Mouse (Mus musculus): ENCODE results near the gene D17H6S53E.
A peak's percentile ranks its signal among the peaks of the same experiment; 100 is the strongest.

The D17H6S53E gene

DNA sequence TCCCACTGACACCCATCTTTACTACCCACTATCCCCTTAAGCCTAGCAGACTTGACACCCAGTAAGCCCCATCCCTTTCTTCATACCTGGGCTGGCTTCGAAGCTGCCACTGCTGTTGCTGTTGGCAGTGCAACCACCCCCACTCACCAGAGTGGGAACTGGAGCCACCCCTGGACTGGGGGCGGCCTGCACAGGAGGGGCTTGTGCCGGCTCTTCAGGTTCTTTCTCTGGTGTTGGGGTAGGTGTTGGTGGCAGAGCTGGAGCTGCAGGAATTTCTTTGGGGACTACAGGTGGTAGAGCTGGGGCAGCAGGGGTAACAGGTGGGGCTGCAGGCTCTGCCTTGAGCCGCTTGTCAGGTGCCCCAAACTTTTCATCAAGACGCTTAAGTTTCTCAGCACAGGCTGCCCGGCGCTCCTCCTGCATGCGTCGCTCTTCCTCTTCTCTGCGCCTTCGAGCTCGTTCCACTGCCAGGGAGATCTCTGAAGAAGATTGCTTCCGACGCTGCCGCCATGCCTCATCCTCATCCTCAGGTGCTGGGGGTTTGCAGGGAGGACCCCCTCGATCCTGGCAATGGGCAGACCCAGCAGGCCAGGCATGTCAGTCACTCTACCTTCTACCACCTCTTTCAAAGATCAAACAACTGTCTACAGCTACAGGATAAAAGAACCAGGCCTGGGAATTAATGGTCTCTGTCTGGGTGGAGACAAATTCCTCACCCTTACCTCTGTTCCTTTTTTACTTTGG, 32.8 kb downstream of the D17H6S53E start:
- DNase-seq (ENCODE audit: low spot score in 2 of 2) = peak in 1 of 2 experiments; percentile 60

DNA sequence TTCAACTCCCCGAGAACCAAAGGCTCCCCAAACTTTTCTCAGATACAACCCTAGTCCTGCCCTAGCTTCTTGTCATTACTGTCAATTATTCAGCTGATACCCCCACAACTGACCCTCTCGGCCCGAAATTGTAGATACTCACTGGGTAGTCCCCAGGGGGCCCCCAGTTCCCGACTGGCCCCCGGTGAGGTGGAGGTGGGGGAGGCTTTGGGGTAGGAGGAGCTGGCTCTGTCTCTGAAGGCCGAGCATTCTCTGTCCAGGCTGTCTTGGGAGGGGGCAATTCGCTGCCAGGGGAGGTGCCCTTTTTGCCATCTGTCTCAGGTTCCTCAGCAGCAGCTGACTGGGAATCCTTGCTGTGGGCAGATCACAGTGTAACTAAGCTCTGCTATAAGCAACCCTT, 33.5 kb downstream of the D17H6S53E start:
- no peak for DNase-seq (ENCODE audit: low spot score in 2 of 2)

DNA sequence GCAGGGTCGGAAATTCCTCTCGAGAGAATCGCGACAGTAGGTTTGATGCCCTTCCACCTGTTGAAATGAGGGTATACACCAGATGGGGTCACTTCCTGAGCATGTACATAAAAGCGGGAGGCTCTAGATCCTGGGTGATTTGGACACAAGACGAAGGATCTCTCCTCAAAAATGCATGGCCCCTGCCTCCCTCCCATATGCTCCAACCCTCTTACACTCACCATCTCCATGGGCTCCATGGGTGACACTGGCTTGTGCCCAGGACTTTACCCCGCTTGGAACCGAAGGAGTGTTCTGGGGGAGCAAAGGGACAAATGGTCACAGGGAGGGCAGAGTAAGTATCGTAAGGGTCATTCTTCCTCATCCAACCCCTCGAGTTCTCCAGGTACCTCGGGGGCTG, 35.2 kb downstream of the D17H6S53E start:
- DNase-seq (ENCODE audit: low spot score in 2 of 2) = no peak

DNA sequence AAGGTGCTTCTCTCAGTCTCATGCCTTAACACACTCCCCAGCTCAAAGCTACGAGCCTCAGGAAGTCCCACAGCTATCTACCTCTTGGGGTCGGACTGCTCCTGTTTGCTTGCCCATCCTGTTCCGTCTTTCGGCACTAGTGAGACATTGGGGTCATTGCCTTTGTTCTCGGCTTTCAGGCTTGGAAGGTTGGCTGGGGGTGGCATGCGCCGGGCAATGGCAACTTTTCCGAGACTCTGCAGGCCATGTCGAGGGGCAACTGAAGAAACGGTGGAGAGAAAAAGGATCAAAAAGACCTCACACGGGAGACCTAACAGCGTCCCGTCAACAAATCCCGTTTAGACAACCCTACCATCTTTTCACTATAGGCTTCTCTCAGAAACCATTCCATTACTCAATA, 35.9 kb downstream of the D17H6S53E start:
- no peak for DNase-seq (ENCODE audit: low spot score in 2 of 2)

DNA sequence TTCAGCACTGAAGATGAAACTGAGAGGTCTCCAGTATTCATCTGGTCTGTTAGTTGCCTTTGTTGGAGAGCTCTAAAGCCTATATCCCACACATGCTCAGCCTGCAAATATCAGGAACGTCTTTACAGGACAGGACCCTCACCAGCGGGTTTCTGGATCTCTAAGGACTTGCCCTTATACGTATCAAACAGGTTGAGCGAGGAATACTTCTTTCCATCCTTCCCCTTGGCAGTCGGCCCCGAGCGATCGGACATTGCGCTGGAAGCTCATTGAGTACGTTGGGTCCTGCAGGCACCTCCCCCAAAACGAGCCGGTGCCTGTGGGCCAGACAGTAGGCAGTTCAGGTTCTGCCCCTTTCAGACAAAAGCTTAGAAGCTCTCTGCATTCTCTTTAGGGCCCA, 36.6 kb downstream of the D17H6S53E start:
- no peak for DNase-seq (ENCODE audit: low spot score in 2 of 2)

DNA sequence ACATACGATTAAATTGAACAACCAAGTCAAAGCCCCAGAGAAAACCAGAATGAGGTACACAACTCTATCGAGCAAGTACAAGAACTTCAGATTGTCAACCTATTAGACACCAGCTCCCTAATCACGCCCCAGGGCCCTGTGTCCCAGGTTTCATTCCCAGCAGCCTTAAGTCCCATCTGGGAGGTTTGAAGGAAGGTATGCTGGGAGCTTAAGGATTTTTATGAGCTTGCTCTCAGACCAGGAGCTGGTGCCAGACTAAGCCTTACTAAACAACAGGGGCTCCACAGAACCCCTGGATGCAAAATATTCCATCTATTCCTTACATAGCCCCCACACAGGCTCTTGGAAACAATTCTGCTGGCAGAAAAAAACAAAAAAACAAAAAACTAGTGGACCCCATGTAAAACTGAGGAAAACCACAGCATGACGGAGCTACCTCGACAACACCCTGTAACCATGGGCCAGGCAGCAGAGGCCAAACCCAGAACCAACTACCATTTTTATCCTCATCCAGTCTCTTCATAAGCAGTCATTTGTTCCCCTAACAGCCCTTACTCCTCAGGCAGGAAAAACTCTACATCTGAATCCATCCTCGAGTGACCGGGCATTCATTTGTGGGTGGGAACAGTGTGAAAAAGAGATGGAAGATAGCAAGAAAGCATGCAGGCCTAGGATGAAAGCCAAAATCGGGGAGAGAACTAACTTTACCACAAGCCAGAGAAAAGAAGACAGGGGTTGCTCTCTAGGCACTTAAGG, 37.3 kb downstream of the D17H6S53E start:
- no peak for DNase-seq (ENCODE audit: low spot score in 2 of 2)

DNA sequence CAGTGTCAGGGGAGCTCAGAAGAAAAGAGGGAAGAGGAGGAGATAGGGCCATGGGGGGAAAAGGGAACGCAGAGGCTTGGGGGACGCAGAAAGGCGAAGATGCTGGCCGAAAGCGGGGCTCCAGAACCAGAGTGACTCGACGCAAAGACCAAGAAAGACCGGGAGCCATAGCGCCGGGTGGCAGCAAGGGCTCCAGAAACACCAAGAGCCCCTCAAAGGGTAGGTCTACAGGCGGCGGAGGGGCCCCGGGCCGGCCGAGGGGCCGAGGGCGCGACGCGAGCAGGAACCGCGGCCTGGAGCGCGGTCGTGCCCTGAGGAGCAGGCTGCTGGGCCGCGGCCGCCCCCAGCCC, 38.0 kb downstream of the D17H6S53E start:
- DNase-seq (ENCODE audit: low spot score in 2 of 2) = peak in 1 of 2 experiments; percentile 76

DNA sequence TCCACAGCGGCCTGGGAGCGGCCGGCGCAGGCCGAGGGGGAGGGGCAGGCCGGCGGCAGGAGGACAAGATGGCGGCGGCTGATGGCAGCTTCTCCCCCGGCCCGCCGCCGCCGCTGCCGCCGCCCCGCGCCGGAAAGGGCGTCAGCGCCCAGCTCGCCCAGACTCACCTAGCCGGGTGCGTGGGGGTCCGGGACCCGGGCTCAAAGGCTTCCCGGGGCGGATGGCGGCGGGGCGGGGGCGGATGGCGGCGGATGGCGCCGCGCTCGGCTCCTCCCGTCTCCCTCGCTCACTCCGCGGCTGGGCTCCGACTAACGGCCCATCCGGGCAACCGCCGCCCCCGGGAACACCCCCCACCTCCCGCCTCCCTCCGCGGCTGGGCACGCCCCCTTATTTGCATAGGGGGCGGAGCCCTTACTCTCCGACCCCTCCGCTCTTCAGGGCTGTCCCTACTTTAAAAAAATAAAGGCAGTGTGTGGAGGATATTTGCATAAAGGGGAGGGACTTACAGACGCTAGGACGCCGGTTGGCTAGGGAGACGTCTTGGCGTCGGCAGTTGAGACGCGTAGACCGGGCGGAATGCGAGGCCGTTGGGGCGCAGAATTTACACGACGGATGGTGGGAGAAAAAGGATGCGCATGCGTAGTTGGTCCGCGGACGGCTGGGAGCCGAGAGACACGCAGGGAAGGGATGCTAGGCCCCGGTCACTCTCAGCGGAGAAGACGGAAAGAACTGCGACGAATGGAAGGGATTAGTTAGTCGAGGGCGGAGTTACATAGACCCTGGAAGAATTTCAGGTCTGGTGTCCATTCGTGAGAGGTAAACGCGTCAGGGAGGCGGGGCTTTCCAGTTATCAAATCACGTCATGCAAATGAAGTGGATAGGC, 38.6 kb downstream of the D17H6S53E start, which contains the start of gene Prrc2a:
Gene Prrc2a, minus strand, starts transcription at position 330 of the 883 bp plus-strand sequence.
- DNase-seq (ENCODE audit: low spot score in 2 of 2) = peak; percentile 95 to 97

DNA sequence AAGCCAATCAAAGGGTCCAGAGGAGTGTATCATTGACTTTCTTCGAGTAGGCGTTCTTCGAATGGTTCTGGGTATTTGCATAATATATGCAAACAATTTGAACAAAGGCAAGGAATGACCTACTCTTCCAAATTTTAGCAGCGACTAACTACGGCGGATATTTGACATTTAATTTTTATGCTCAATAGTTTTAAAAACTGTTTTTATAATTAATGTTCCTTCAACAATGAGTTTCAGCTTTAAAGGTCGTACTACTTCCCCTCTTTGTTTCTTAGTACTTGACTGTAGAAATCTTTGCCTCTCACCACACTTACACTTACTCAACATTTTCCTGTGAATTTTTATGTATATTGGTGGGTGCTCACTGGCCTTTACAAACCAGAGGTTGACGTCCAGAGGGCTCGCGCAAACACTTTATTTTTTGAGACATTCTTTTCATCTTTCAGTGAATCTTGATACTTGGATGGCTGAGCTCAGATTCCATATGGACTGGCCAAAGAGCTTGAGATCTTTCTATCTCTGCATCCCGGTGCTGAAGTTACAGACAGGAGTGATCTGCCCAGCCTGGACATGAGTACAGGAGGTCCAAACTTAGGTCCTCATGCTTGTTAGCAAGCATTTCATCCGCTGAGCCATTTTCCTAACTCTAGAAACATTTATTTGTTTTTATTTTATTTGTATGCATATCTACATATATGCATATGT, 39.4 kb downstream of the D17H6S53E start:
- no peak for DNase-seq (ENCODE audit: low spot score in 2 of 2)

DNA sequence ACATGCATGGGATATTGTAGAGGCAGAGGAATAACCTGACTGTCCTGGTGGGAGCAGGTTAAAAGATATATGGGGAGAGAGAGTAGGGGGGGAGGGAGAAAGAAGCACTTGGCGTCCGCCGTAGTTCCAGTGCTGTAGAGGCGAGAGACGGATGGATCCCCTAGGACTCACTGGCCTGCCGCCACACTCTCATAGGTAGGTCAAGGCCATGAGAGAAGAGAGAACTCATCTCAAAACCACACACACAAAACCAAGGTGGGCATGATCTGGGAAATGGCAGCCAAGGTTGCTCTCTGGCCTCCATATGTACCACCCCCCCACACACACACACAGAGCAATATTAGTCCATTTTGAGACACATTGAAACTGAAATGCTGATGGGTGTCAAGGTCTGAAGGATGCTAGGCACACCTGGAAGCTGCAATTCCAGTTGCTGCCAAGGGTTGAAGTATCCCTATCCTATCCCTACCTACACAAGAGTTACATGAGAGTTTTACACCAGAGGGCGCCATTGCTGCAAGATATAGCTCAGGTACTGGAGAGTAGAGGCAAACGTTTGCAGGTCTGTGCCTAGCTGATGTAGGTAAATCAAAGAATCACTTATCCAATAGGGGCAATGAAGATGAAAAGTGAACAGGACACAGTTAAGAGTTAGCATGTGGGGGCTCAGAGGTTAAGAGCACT, 40.3 kb downstream of the D17H6S53E start:
- DNase-seq (ENCODE audit: low spot score in 2 of 2) = peak; percentile 71 to 83

DNA sequence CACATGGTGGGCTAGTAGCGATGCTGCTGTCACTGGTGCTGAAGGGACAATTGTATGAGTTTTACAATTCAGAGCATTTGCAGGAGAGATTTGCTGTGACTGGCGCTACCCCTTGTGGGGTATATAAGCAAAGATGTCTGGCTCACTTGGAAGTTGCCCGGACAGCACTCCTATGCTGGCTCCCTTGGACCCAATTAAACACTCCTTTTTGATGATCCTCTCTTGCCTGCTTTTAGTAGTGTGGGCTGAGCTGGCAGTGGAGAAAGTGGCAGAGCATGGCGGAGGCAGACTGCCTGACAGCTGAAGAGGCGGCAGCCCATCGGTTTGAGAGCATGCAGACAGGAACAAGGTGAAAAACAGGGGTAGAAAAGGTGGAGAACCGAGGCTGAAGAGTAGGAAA, 41.6 kb downstream of the D17H6S53E start:
- no peak for DNase-seq (ENCODE audit: low spot score in 2 of 2)

DNA sequence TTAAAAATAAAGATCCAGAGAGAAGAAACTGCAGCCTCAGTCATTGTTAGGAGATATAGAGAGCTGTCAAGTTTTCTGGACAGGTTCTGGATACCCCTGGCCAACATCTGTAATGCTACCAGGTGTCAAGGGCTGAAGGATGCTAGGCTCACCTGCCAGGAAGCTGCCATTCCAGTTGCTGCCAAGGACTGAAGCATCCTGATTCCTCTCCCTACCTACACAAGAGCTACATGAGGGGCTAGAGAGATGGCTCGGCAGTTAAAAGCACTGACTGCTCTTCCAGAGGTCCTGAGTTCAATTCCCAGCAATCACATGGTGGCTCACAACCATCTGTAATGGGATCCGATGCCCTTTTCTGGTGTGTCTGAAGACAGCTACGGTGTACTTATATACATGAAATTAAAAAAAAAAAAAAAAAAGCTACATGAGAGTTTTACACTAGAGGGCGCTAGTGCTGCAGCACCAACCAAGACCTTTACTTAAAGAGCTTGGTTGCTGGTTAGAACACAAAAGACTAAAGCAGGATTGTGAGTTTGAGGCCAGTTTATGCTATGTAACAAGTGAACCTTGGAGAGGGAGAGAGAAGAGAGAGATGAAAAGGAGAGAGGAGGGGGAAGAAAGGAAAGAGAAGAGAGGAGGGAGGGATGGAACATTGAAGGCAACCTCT, 42.5 kb downstream of the D17H6S53E start:
- no peak for DNase-seq (ENCODE audit: low spot score in 2 of 2)

DNA sequence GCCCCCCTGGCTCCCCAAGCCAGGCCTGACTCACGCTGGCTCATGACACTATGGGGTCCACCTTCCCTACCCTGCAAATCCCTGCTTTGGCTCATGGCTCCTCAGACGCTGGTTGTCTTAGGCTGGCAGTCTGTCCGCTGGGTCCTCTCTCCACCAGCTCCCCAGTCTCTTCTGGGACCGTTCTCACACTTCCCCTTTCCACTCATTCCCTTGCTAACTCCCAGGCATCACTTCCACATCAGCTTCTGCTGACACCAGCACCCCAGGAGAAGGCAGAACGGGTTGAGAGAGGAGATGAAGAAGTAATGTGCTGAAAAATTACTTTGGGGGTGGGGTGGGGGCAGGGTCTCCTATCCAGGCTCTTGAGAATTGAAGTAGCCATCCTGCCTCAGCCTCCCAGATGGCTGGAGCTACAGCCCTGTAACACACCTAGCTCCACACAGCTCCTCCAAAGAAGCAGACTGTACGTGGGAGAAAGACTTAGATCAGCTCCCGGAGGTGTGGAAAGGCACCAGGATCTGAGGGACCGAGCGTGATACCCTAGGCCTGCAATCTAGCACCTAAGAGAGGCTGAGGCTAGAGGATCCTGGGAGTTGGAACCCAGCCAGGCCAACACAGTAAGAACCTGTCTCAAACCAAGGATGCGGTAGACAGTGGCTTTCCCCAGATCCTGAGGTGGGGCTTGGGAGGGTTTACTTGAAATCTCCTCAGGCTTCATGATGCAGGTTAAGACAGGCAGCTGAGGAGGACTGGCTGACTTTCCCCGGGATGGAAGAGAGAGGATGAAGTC, 46.5 kb downstream of the D17H6S53E start:
- DNase-seq (ENCODE audit: low spot score in 2 of 2) = no peak

DNA sequence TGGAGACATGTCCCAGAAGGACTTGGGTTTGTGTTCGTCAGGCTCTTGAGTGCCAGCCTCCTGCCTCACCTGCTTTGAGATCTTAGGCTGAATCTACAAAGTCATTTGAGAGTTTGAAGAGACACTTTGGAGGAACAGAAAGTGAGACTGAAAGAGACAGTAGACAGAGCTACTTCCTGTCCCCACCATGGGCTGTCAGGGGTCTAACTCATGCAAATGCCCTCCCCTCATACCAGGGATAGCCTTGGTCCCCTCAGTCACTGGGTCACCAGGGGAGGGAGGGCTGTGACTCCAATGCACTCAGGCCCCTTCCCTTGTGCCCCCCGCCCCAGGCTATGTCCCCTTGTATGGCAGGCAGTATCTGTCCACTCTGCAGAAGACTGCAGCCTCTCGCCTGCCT, 47.2 kb downstream of the D17H6S53E start:
- peak in 1 of 2 experiments; percentile 34 for DNase-seq (ENCODE audit: low spot score in 2 of 2)

DNA sequence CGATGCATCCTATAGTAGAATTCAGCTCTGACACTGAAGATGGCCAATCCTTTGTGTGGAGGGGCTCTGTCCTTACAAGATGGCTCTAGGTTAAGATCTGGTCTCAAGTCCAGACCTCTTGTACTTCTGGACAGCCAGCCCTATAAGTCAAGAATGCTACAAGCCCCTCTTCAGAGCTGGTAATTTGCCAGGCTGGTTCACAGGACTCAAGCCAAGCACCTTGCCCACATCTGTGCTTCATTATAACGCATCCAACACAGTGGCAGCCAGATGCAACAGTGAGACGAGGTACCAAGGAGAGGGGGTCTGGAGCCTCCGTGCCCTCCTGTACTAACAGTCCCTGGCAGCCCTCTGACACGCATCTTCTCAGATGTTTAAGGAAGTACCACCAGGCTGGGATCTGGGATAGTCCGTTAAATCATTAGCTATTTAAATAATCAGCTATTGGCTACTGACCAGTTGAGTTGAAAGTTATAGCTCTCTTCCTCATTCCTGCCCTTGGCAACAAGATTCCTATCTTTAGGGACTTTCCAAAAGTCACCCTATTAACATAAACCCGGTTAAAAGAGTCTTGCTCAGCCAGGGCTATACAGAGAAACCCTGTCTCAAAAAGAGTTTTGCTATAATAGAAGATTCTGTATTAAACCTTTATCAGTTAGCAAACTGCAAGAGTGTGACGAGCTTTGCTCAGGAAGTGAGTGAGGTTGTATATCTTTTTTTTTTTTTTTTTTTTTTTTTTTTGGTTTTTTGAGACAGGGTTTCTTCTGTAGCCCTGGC, 48.2 kb downstream of the D17H6S53E start:
- DNase-seq (ENCODE audit: low spot score in 2 of 2) = no peak

DNA sequence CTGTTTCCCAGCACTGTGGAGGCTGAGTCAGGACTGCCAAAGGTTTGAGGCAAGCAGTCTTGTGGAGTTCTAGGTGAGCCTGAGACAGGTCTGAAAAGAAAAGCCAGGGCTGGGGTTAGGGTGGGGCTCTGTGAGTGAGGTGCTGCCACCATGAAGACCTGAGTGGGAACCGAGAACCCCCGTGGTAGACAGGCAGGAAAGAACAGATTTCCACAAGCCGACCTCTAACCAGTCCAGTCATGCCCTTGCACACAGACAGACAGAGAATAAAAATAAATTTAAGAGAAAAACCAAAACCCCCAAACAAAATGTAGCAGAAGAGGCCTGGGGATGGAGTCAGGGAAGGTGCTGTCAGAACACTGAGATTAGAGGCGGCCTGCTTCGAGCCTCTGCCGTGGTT, 49.2 kb downstream of the D17H6S53E start:
- no peak for DNase-seq (ENCODE audit: low spot score in 2 of 2)

DNA sequence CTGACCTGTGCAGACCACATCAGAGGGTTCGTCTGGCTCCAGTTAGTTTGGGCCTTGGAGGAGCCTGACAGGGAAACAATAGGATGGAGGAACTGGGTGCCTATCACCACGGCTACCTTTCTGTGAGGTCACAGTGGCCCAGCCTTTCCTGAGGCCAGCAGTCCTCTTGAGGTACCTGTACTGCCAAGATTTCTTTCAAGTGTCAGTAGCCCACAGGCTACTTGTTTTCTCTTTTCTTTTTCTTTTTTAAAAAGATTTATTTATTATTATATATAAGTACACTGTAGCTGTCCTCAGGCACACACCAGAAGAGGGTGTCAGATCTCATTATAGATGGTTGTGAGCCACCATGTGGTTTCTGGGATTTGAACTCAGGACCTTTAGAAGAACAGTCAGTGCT, 49.8 kb downstream of the D17H6S53E start, which contains the start of gene Aif1:
Gene Aif1, minus strand, starts transcription at position 101 of the 400 bp plus-strand sequence.
- DNase-seq (ENCODE audit: low spot score in 2 of 2) = no peak

Measured in spleen, postnatal 4 days (tissue).